ENCODE assay signal across 19 mouse cellular contexts in genomic region chr1:7776720-7777119, GRCm38 (mm10).
A peak's percentile ranks its signal among the peaks of the same experiment; 100 is the strongest.
DNase-seq lines count a peak whose midpoint lies in the region; ATAC-seq lines count a peak whose summit lies in the region.
"Had no signal": no experiment of that assay in that cellular context is flagged by ENCODE, and none has a peak within 500 bp of the region (broad histone marks: within the 10 kb centered on the region; RNA-seq: fewer than 3 reads in every experiment).

No protein-coding gene starts in this region.

- H3K9me3 ChIP-seq in heart, embryonic 15.5 days (replicated peaks): no peaks in the 10 kb centered on the region
- H3K9me3 ChIP-seq in limb, embryonic 11.5 days (ENCODE audit: control insufficient read depth, low read length): no peaks in the 10 kb centered on the region
- H3K9me3 ChIP-seq: hindbrain, embryonic 10.5 days; intestine, embryonic 15.5 days; limb, embryonic 15.5 days; neural tube, embryonic 13.5 days; stomach, embryonic 15.5 days had no signal

- no peaks in the 10 kb centered on the region for H3K36me3 ChIP-seq in heart, embryonic 15.5 days
- no peaks in the 10 kb centered on the region for H3K36me3 ChIP-seq in limb, embryonic 11.5 days (ENCODE audit: control insufficient read depth, insufficient read depth, low read length)
- H3K36me3 ChIP-seq: hindbrain, embryonic 10.5 days; intestine, embryonic 15.5 days; limb, embryonic 15.5 days; neural tube, embryonic 13.5 days; stomach, embryonic 15.5 days had no signal

- peaks cover 13% of the 10 kb centered on the region for H3K4me1 ChIP-seq in heart, embryonic 15.5 days (replicated peaks)
- peaks cover 2% of the 10 kb centered on the region; the same call in 1 of the 2 replicates for H3K4me1 ChIP-seq in limb, embryonic 11.5 days (ENCODE audit: control insufficient read depth, insufficient read depth, low read length)

- no peak for ATAC-seq in heart, embryonic 15.5 days (replicated peaks; ENCODE audit: insufficient number of reproducible peaks, insufficient read depth, low FRiP score, low read depth)
- ATAC-seq in limb, embryonic 11.5 days (ENCODE audit: insufficient number of reproducible peaks, low FRiP score, low TSS enrichment, low read depth): no peak

- 0 out of 2 replicates have a peak overlapping the region, but pooled peaks have one; percentile 33 for H3K27ac ChIP-seq in heart, embryonic 15.5 days
- no peak overlapping the region for H3K27ac ChIP-seq in limb, embryonic 11.5 days (replicated peaks; ENCODE audit: low read depth, low read length)
- H3K27ac ChIP-seq: intestine, embryonic 15.5 days; limb, embryonic 15.5 days; neural tube, embryonic 13.5 days; stomach, embryonic 15.5 days had no signal

- no peak overlapping the region for H3K9ac ChIP-seq in heart, embryonic 15.5 days
- H3K9ac ChIP-seq in limb, embryonic 11.5 days (ENCODE audit: low read length): no peak overlapping the region
- H3K9ac ChIP-seq: intestine, embryonic 15.5 days; limb, embryonic 15.5 days; neural tube, embryonic 13.5 days; stomach, embryonic 15.5 days had no signal

- DNase-seq in heart, adult 18-20 months: no peak
- peak; percentile 10 for DNase-seq in ES-CJ7 (ENCODE audit: low read depth, low spot score)
- DNase-seq in ZHBTc4 (ENCODE audit: low read depth, low spot score): peak; percentile 14
- peak; percentile 20 for DNase-seq in limb, embryonic 11.5 days (ENCODE audit: low spot score)
- DNase-seq in thymus, postnatal 4 days: no peak
- DNase-seq in spleen, postnatal 4 days (ENCODE audit: low spot score in 2 of 2): no peak
- DNase-seq: adrenal gland, postnatal 25 days; cerebellum, adult 8-10 months; gastrocnemius, postnatal 10 days; kidney, adult 9 months; lung, adult 18-20 months; thymus, postnatal 25 days had no signal

- no peak overlapping the region for H3K4me2 ChIP-seq in heart, embryonic 15.5 days
- no peak overlapping the region for H3K4me2 ChIP-seq in limb, embryonic 11.5 days (ENCODE audit: low read depth, severe bottlenecking)
- H3K4me2 ChIP-seq: limb, embryonic 15.5 days had no signal

- H3K4me3 ChIP-seq in heart, embryonic 15.5 days: no peak overlapping the region
- H3K4me3 ChIP-seq in limb, embryonic 11.5 days (ENCODE audit: low read depth, low read length): no peak overlapping the region
- H3K4me3 ChIP-seq: intestine, embryonic 15.5 days; limb, embryonic 15.5 days; myocyte; neural tube, embryonic 13.5 days; stomach, embryonic 15.5 days had no signal

- H3K27me3 ChIP-seq in heart, embryonic 15.5 days: no peaks in the 10 kb centered on the region
- no peaks in the 10 kb centered on the region for H3K27me3 ChIP-seq in limb, embryonic 11.5 days (ENCODE audit: control insufficient read depth, insufficient read depth, low read length)
- H3K27me3 ChIP-seq: intestine, embryonic 15.5 days; limb, embryonic 15.5 days; neural tube, embryonic 13.5 days; stomach, embryonic 15.5 days had no signal

- WGBS in heart, embryonic 15.5 days: 18% methylated on average over 1 of the region's 1 CpGs
- WGBS in limb, embryonic 11.5 days: 24% methylated on average over 1 of the region's 1 CpGs

Comparison
In these comparisons a context has a peak if more than half of its experiments do, and no peak if none do; other contexts are left out.
1. DNase-seq: peak in ES-CJ7 (single experiment), ZHBTc4 (single experiment) and limb, embryonic 11.5 days (single experiment); none in heart, adult 18-20 months (0 of 2), thymus, postnatal 4 days (single experiment) and spleen, postnatal 4 days (0 of 2).